Mouse (Mus musculus) adrenal gland, postnatal 25 days (tissue): ENCODE data around the gene Rps27a. TPM values are rescaled to one million over a fixed set of nuclear protein-coding genes. Genes with fewer than 3 reads are reported as not detected.

Source experiments
- DNase-seq: peaks from one replicate; pipeline ENCODE4 v3.0.0; 2021; ENCODE audit warnings: mixed read lengths
- total RNA-seq: library from RNA; stranded (reverse); gene quantifications from 2 replicates; pipeline ENCODE4 v1.2.3, GENCODE M21; 2021

Gene Rps27a
- total RNA-seq, 1 experiment from 2014 or later, result 821 TPM

DNA sequence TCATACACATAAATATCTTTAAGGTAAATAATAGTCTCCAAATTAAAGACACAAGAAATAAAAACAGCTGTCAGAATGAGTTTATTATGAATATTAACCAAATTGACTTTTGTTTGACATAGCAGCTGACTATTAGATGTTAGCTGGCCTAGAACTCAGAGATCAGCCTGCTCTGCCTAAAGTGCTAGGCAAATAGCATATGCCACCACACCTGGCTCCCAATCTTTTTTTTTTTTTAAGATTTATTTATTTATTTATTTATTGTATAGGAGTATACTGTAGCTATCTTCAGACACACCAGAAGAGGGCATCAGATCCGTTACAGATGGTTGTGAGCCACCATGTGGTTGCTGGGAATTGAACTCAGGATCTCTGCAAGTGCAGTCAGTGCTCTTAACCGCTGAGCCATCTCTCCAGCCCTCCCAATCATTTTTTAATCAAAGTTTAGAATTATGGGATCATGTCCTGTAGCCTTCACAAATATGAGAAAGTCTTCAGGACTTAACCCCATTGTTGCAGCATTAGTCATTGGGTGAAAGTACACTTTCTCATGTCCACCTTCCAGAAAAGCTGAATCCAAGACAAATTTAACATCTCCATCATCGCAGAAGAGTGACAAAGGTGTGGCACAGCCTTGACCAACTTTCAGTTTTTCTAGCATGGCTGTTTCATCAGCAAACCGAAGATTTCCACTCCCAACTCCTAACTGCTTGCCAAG, 34.9 kb downstream of the Rps27a start:
- no peak for DNase-seq

DNA sequence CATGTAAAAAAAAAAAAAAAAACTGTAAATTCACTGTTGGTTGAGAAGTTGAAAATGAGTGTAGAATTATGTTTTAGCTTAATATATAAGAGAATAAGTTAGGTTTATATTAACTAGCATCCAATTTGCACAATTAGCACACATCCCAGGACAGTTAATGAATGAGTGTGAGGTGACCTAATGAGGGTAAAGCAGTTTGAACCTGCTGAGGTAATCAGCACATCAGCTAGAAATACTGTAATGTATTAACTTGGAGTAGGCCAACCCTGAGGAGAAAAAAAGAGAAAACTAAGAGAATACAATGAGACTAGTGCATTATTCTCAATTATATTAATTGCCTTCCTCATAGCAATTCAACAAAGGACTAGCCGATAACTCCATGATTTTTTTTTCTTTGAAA, 38.5 kb downstream of the Rps27a start:
- no peak for DNase-seq

- DNase-seq, result no peak
These were observed 42.8 kb downstream of the Rps27a start for GRCm38 (mm10) chr11:29504899-29505625.

DNA sequence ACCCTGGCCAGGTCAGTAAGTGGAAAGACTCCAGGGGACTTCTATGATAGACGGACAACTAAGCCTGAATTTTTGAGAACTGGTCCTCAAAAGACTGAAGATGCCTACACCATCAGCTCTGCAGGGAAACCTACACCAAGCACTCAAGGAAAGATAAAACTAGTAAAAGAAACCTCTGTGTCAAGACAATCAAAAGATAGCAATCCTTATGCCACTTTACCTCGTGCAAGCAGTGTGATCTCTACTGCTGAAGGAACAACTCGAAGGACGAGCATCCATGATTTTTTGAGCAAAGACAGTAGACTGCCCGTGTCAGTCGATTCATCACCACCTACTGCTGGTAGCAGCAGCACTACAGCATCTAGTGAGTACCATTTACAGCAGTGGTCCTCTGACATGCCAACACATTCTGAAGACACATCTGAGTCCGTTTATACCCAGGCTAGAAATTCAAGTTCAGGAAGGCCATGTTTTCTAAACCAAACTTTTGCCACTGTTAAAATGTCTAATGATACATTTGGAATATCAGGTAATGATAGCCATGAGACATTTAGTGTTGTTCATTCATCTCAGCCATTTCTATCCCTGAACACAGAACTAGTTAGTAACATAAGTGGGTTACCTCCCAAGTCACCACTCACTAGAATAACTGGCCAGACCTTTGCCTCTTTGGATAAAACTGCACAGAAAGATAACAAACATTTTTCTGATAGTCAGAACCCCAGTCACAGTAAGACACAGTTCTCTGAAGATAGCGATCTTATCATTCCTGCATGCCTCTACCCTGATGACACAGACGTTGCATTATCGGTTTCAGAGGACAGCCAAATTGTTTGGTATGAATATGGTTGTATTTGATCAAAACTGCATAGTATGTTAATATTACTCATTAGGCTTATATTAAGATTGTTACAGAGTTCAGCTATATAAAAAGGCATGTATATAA, 43.7 kb downstream of the Rps27a start:
- DNase-seq, result no peak

GRCm38 (mm10) chr11:29496962-29497361, 50.9 kb downstream of the Rps27a start:
- DNase-seq, result no peak

Other genes starting within 250 kb of the Rps27a start
- gene Ccdc88a, start 174.5 kb downstream of the Rps27a start, total RNA-seq, result 20.1 and 23.1 TPM in 2 replicates
- gene Prorsd1, start 33.1 kb downstream of the Rps27a start, total RNA-seq, result 22.4 and 24.4 TPM in 2 replicates
- gene Mtif2, start 21.7 kb downstream of the Rps27a start, total RNA-seq, result 36.0 and 49.6 TPM in 2 replicates
- gene Clhc1, start 159 bp downstream of the Rps27a start, total RNA-seq, result 0.58 and 0.95 TPM in 2 replicates
- gene Rtn4, start 144.8 kb upstream of the Rps27a start, total RNA-seq, result 474 and 481 TPM in 2 replicates